In the genomic region with DNA sequence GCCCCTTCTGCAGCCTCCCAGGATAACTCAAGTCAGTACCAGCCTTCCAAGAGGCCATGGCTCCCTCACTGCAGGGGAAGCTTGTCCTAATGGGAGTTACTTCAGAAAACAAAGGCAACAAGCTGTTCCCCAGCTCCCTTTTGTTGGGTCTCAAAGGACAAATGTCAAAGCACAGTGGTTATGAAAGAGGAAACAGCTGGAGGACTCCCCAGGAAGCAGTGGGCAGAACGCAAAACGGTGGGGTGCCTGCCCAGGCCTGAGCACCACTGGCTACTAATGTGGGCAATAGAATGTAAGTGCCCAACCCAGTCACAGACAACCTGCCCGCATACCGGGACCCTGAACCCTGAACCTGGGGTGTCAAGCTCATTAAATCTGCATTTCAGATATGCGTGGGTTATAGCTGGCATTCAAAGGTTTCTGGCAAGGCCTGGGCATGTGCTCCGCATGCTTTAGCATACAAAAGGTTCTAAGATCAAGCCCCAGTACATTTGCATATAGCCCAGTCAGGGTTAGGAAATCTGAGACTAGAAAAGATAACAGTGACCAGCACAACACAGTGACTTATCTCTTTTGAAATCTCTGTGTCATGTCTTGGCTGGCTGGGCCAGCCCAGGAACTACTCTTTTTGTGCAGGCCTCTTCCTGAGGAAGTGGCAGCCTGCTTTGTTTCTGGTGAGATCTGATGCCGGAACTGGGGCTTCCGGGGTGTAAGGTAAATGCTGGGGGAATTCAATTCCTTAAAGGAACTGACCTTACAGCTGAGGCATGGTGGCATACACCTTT, we compare ENCODE assay signal across 9 mouse cellular contexts. TPM values are rescaled to one million over a fixed set of nuclear protein-coding genes. Genes with fewer than 3 reads are reported as not detected.
DNase-seq lines count a peak whose midpoint lies in the region; ATAC-seq and TF ChIP-seq lines count a peak whose summit lies in the region.
"Had no signal": no experiment of that assay in that cellular context is flagged by ENCODE, and none has a peak within 500 bp of the region (broad histone marks: within the 10 kb centered on the region; RNA-seq: fewer than 3 reads in every experiment).

No protein-coding gene starts in this region.

- no peaks in the 10 kb centered on the region for H3K9me3 ChIP-seq in intestine, embryonic 15.5 days
- H3K9me3 ChIP-seq in intestine, embryonic 16.5 days (ENCODE audit: control insufficient read depth, low read length): no peaks in the 10 kb centered on the region
- H3K9me3 ChIP-seq in CH12.LX (replicated peaks; ENCODE audit: low read length): no peaks in the 10 kb centered on the region
- H3K9me3 ChIP-seq in forebrain, embryonic 16.5 days (ENCODE audit: control insufficient read depth, low read length): no peaks in the 10 kb centered on the region
- no peaks in the 10 kb centered on the region for H3K9me3 ChIP-seq in embryonic facial prominence, embryonic 10.5 days

- H3K4me3 ChIP-seq in intestine, embryonic 15.5 days (replicated peaks): no peak overlapping the region
- H3K4me3 ChIP-seq in intestine, embryonic 16.5 days (ENCODE audit: low read length): no peak overlapping the region
- H3K4me3 ChIP-seq in CH12.LX (replicated peaks in 1 of 3; ENCODE audit: low read depth in 2 of 3, low read length in 2 of 3, poor library complexity in 1 of 3): no peak overlapping the region
- H3K4me3 ChIP-seq in forebrain, embryonic 16.5 days (replicated peaks; ENCODE audit: low read length): no peak overlapping the region
- no peak overlapping the region for H3K4me3 ChIP-seq in embryonic facial prominence, embryonic 10.5 days

- H3K4me1 ChIP-seq in intestine, embryonic 15.5 days (replicated peaks): no peaks in the 10 kb centered on the region
- H3K4me1 ChIP-seq in intestine, embryonic 16.5 days (ENCODE audit: control insufficient read depth, insufficient read depth, low read length): 0 out of 2 replicates have a peak, but pooled peaks cover 2% of the 10 kb centered on the region
- H3K4me1 ChIP-seq in CH12.LX (ENCODE audit: control insufficient read depth in 1 of 2, insufficient read depth in 2 of 2): peaks cover 5 to 15% of the 10 kb centered on the region in 2 experiments; a peak in 2 of 4 replicates
- no peaks in the 10 kb centered on the region for H3K4me1 ChIP-seq in forebrain, embryonic 16.5 days (replicated peaks; ENCODE audit: control insufficient read depth, insufficient read depth, low read length)
- H3K4me1 ChIP-seq in embryonic facial prominence, embryonic 10.5 days: peaks cover 8% of the 10 kb centered on the region

- WGBS in intestine, embryonic 15.5 days: 51% methylated on average over 8 of the region's 8 CpGs
- 53% methylated on average over 8 of the region's 8 CpGs for WGBS in intestine, embryonic 16.5 days
- 23% methylated on average over 8 of the region's 8 CpGs for WGBS in forebrain, embryonic 16.5 days
- 26% methylated on average over 8 of the region's 8 CpGs for WGBS in embryonic facial prominence, embryonic 10.5 days

- no peaks in the 10 kb centered on the region for H3K27me3 ChIP-seq in intestine, embryonic 15.5 days (replicated peaks)
- no peaks in the 10 kb centered on the region for H3K27me3 ChIP-seq in intestine, embryonic 16.5 days (replicated peaks; ENCODE audit: control insufficient read depth, insufficient read depth, low read length)
- no peaks in the 10 kb centered on the region for H3K27me3 ChIP-seq in CH12.LX (replicated peaks)
- H3K27me3 ChIP-seq in forebrain, embryonic 16.5 days (replicated peaks; ENCODE audit: control insufficient read depth, insufficient read depth, low read length): no peaks in the 10 kb centered on the region
- peaks cover 17% of the 10 kb centered on the region for H3K27me3 ChIP-seq in embryonic facial prominence, embryonic 10.5 days (replicated peaks; ENCODE audit: low read depth, poor library complexity, severe bottlenecking)

- no peak overlapping the region for H3K27ac ChIP-seq in intestine, embryonic 15.5 days
- H3K27ac ChIP-seq in intestine, embryonic 16.5 days (ENCODE audit: low read length): no peak overlapping the region
- H3K27ac ChIP-seq in CH12.LX (ENCODE audit: insufficient read depth, low read depth): no peak overlapping the region
- no peak overlapping the region for H3K27ac ChIP-seq in forebrain, embryonic 16.5 days (ENCODE audit: low read length)
- H3K27ac ChIP-seq in embryonic facial prominence, embryonic 10.5 days (replicated peaks): no peak overlapping the region

- no peak overlapping the region for H3K9ac ChIP-seq in intestine, embryonic 15.5 days
- H3K9ac ChIP-seq in intestine, embryonic 16.5 days (ENCODE audit: low read depth, low read length): no peak overlapping the region
- no peak overlapping the region for H3K9ac ChIP-seq in CH12.LX (ENCODE audit: insufficient read depth, low read depth)
- no peak overlapping the region for H3K9ac ChIP-seq in forebrain, embryonic 16.5 days (replicated peaks; ENCODE audit: low read depth, low read length)

- no peaks in the 10 kb centered on the region for H3K79me2 ChIP-seq in CH12.LX (replicated peaks; ENCODE audit: control insufficient read depth, extremely low read depth, insufficient read depth, poor library complexity, severe bottlenecking)

- no peak for TF ChIP-seq RAD21 in CH12.LX (IDR thresholded peaks at IDR 0.05; ENCODE audit: low read depth, low read length)

- peak; percentile 22; the same call in 1 of the 2 replicates for ATAC-seq in intestine, embryonic 15.5 days
- no peak for ATAC-seq in intestine, embryonic 16.5 days
- ATAC-seq in inflammation-experienced regulatory T-cells, adult 6 months: peak; percentile 94
- ATAC-seq in forebrain, embryonic 16.5 days: no peak

- no peak for TF ChIP-seq EP300 in CH12.LX (IDR thresholded peaks at IDR 0.05; ENCODE audit: low read length)

- no peaks in the 10 kb centered on the region for H3K36me3 ChIP-seq in intestine, embryonic 15.5 days
- H3K36me3 ChIP-seq in intestine, embryonic 16.5 days (ENCODE audit: control insufficient read depth, insufficient read depth, low read length): no peaks in the 10 kb centered on the region
- no peaks in the 10 kb centered on the region for H3K36me3 ChIP-seq in CH12.LX (replicated peaks in 1 of 2; ENCODE audit: control insufficient read depth in 1 of 2, insufficient read depth in 1 of 2, low read length in 1 of 2)
- H3K36me3 ChIP-seq in forebrain, embryonic 16.5 days (ENCODE audit: control insufficient read depth, insufficient read depth): no peaks in the 10 kb centered on the region
- no peaks in the 10 kb centered on the region for H3K36me3 ChIP-seq in embryonic facial prominence, embryonic 10.5 days (replicated peaks)

- intact Hi-C loops in left cerebral cortex, postnatal 10 days (cut with DNase I): no loop called here

- H3K4me2 ChIP-seq in intestine, embryonic 15.5 days (replicated peaks): no peak overlapping the region
- no peak overlapping the region for H3K4me2 ChIP-seq in intestine, embryonic 16.5 days (ENCODE audit: low read depth, low read length)
- no peak overlapping the region for H3K4me2 ChIP-seq in CH12.LX (ENCODE audit: insufficient read depth, low read depth, poor library complexity, severe bottlenecking)
- no peak overlapping the region for H3K4me2 ChIP-seq in forebrain, embryonic 16.5 days (ENCODE audit: low read length)

- no peak for TF ChIP-seq POLR2A in CH12.LX (IDR thresholded peaks at IDR 0.05; ENCODE audit: low read depth, low read length)

- DNase-seq in CH12.LX (ENCODE audit: extremely low read depth): peak; percentile 27
- DNase-seq in naive thymus-derived CD4-positive, alpha-beta T cell, adult 2 months (ENCODE audit: low read depth): peak; percentile 64
- no peak for DNase-seq in left cerebral cortex, postnatal 10 days (ENCODE audit: extremely low spot score in 1 of 2, low spot score in 2 of 2)
- DNase-seq in embryonic facial prominence, embryonic 10.5 days (ENCODE audit: low spot score): no peak

- in situ Hi-C loops in CH12.LX (cut with MboI; ENCODE audit: low pct_ligation_motif_present, low pct_unique_long_range_greater_than_20kb, low sequenced_read_pairs): no loop called here

- no peak for TF ChIP-seq CTCF in CH12.LX (conservative IDR thresholded peaks at IDR 0.05 in 1 of 2, IDR thresholded peaks at IDR 0.05 in 1 of 2; ENCODE audit: low read depth in 2 of 2, low read length in 2 of 2)

- dilution Hi-C loops in CH12.LX (cut with MboI; ENCODE audit: extremely low pct_ligation_motif_present, extremely low pct_unique_long_range_greater_than_20kb, low sequenced_read_pairs): no loop called here

TF ChIP-seq in CH12.LX, 34 proteins besides CTCF, POLR2A, EP300 and RAD21:
- TF ChIP-seq TBP (conservative IDR thresholded peaks at IDR 0.05; ENCODE audit: low read depth, low read length) (no peak), USF2 (conservative IDR thresholded peaks at IDR 0.05; ENCODE audit: low read depth, low read length) (no peak), MAFK (IDR thresholded peaks at IDR 0.05; ENCODE audit: insufficient replicate concordance, low read length) (no peak), ELF1 (IDR thresholded peaks at IDR 0.05; ENCODE audit: low read depth, low read length) (0 out of 2 replicates have a peak, but pooled peaks have one; percentile 20), UBTF (IDR thresholded peaks at IDR 0.05; ENCODE audit: low read depth, low read length) (no peak), CHD2 (IDR thresholded peaks at IDR 0.05; ENCODE audit: low read length) (no peak)

RNA-seq across cellular contexts. Expression of a gene that starts 8.1 kb away (rescaled TPM):
- 2.2 and 4.0 TPM in 2 replicates for polyA plus RNA-seq in intestine, embryonic 15.5 days (2015; fragmentation: Nextera tagmentation; extraction: Ambion mirVana)
- polyA plus RNA-seq in intestine, embryonic 16.5 days (2015; fragmentation: Nextera tagmentation; extraction: Ambion mirVana): 6.3 and 12.4 TPM in 2 replicates
- total RNA-seq in CH12.LX (2012; rRNA removed) (not detected in 2 replicates), CH12.LX (2014; rRNA removed) (not detected in 2 replicates)
- not detected in 2 replicates for polyA plus RNA-seq in CH12.LX (2012; ENCODE audit: insufficient read length, low read depth)
- not detected for polyA plus RNA-seq in inflammation-experienced regulatory T-cells, adult 6 months (2017; shearing (Covaris generic))
- polyA plus RNA-seq in forebrain, embryonic 16.5 days (2015; fragmentation: Nextera tagmentation; extraction: Ambion mirVana): 0.21 TPM in 1 of 2 replicates, not detected in the other
- under 1 TPM in 1 of 2 experiments, not detected in 1; 0.39 TPM for total RNA-seq in left cerebral cortex, postnatal 10 days (2021)
- polyA plus RNA-seq in embryonic facial prominence, embryonic 10.5 days (2016; fragmentation: Nextera tagmentation; extraction: Ambion mirVana): not detected in 2 replicates
- polyA plus RNA-seq: neural tube, embryonic 11.5 days had no signal

RNA-seq across cellular contexts. Expression of a gene that starts 21.8 kb away (rescaled TPM):
- polyA plus RNA-seq in intestine, embryonic 15.5 days (2015; fragmentation: Nextera tagmentation; extraction: Ambion mirVana): 246 and 281 TPM in 2 replicates
- 406 and 487 TPM in 2 replicates for polyA plus RNA-seq in intestine, embryonic 16.5 days (2015; fragmentation: Nextera tagmentation; extraction: Ambion mirVana)
- total RNA-seq in CH12.LX (2012; rRNA removed) (0.13 TPM in 1 of 2 replicates, not detected in the other), CH12.LX (2014; rRNA removed) (0.16 TPM in 1 of 2 replicates, not detected in the other)
- not detected in 2 replicates for polyA plus RNA-seq in CH12.LX (2012; ENCODE audit: insufficient read length, low read depth)
- not detected for polyA plus RNA-seq in inflammation-experienced regulatory T-cells, adult 6 months (2017; shearing (Covaris generic))
- 0.36 and 0.41 TPM in 2 replicates for polyA plus RNA-seq in forebrain, embryonic 16.5 days (2015; fragmentation: Nextera tagmentation; extraction: Ambion mirVana)
- total RNA-seq in left cerebral cortex, postnatal 10 days (2021): under 1 TPM; 0.34 to 0.69 TPM
- polyA plus RNA-seq in embryonic facial prominence, embryonic 10.5 days (2016; fragmentation: Nextera tagmentation; extraction: Ambion mirVana): 0.33 and 0.36 TPM in 2 replicates
- polyA plus RNA-seq: neural tube, embryonic 11.5 days had no signal

Comparison
In these comparisons a context has a peak if more than half of its experiments do, and no peak if none do; other contexts are left out.
1. ATAC-seq: peak in intestine, embryonic 15.5 days (single experiment) and inflammation-experienced regulatory T-cells, adult 6 months (single experiment); none in intestine, embryonic 16.5 days (single experiment) and forebrain, embryonic 16.5 days (single experiment).
2. DNase-seq: peak in CH12.LX (single experiment) and naive thymus-derived CD4-positive, alpha-beta T cell, adult 2 months (single experiment); none in left cerebral cortex, postnatal 10 days (0 of 2) and embryonic facial prominence, embryonic 10.5 days (single experiment).
3. RNA of a gene that starts 21.8 kb away (polyA plus RNA-seq): 406 to 487 TPM in intestine, embryonic 16.5 days and 246 to 281 TPM in intestine, embryonic 15.5 days; 0.36 to 0.41 TPM in forebrain, embryonic 16.5 days, 0.33 to 0.36 TPM in embryonic facial prominence, embryonic 10.5 days, not detected in CH12.LX and not detected in inflammation-experienced regulatory T-cells, adult 6 months; every median in the first group is over 100 times any median in the second.